Mouse (Mus musculus): ENCODE results near the gene Mkrn2os. TPM values are rescaled to one million over a fixed set of nuclear protein-coding genes. Genes with fewer than 3 reads are reported as not detected.
A peak's percentile ranks its signal among the peaks of the same experiment; 100 is the strongest.

Gene Mkrn2os
- total and polyA plus RNA-seq, 3 experiments, result 0.46 TPM; not detected in 2

DNA sequence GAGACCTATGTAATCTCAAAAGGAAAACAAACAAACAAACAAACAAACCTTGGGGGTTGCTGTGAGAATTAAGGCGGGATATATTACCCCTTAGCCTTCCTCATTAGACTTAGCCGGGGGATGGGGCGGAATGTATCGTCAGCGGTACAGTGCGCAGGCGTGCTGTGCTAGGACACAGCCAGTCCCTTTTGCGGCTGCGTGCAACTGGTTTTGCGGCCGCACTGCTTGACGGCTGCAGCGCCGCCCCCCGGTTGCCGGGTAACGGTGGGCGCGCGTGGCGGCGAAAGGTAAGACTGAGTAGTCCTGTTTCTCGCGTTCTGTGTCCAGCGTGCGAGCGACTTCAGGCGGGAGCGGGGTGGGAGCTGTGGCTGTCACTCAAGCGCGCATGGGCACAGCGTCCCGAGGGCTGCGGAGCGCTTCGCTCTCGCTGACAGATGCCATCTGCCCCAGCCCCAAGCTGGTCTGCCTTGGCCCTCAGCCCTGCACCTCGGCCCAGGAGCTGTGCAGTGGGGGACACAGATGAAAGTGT is 47.9 kb downstream of the Mkrn2os start, which contains the start of gene Tsen2 (continued):
- TF ChIP-seq POLR2AphosphoS5 (IDR thresholded peaks at IDR 0.05; ENCODE audit: borderline replicate concordance, low read depth, low read length) (no peak), GABPA (IDR thresholded peaks at IDR 0.05; ENCODE audit: low read depth, low read length) (no peak), MAFK (IDR thresholded peaks at IDR 0.05; ENCODE audit: borderline replicate concordance, low read depth, low read length) (no peak), BHLHE40 (IDR thresholded peaks at IDR 0.05; ENCODE audit: borderline replicate concordance, low read depth, low read length) (no peak), POLR2A (IDR thresholded peaks at IDR 0.05; ENCODE audit: control insufficient read depth in 1 of 2, insufficient read depth in 1 of 2, low read depth in 1 of 2, low read length in 2 of 2, poor library complexity in 1 of 2) (peak; percentile 81 to 89), NELFE (IDR thresholded peaks at IDR 0.05; ENCODE audit: low read depth, low read length) (peak; percentile 89), CHD1 (IDR thresholded peaks at IDR 0.05; ENCODE audit: low read depth, low read length) (no peak), MYB (IDR thresholded peaks at IDR 0.05; ENCODE audit: low read depth, low read length) (no peak), ZNF384 (IDR thresholded peaks at IDR 0.05; ENCODE audit: low read depth, low read length) (no peak), MAZ (IDR thresholded peaks at IDR 0.05; ENCODE audit: low read depth, low read length) (no peak)

DNA sequence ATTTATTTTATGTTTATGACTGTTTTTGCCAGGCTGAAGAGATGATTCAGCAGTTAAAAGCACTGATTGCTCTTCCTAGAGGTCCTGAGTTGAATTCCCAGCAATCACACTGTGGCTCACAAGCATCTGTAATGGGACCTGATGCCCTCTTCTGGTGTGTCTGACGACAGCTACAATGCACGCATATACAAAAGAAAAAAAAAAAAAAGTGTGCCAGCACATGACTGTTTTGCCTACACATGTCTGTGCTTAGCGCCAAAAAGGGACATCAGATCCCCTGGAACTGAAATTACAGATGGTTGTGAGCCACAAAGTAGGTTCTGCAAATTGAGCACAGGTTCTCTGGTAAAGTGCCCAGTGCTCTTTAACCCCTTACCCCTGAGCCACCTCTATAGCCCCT is 50.0 kb downstream of the Mkrn2os start:
- Histone ChIP-seq H3K4me3 (ENCODE audit: control insufficient read depth in 1 of 2, insufficient read depth in 1 of 2, low read depth in 2 of 2, low read length in 2 of 2) (no peak overlapping the region), H3K79me2 (ENCODE audit: control insufficient read depth, insufficient read depth, low read length, poor library complexity) (peaks cover 10% of the 10 kb centered on the region), H3K27ac (ENCODE audit: control insufficient read depth, low read depth, low read length) (no peak overlapping the region), H3K36me3 (ENCODE audit: control insufficient read depth in 1 of 2, insufficient read depth in 2 of 2, low read length in 2 of 2) (peaks cover 0 to 5% of the 10 kb centered on the region in 2 experiments; a peak in 2 of 4 replicates), H3K9ac (ENCODE audit: control insufficient read depth, low read depth, low read length, poor library complexity, severe bottlenecking) (no peak overlapping the region), H3K4me1 (ENCODE audit: control insufficient read depth in 1 of 2, insufficient read depth in 2 of 2, low read length in 2 of 2) (peaks cover 0 to 12% of the 10 kb centered on the region in 2 experiments; a peak in 2 of 4 replicates), H3K27me3 (ENCODE audit: control insufficient read depth in 1 of 2, insufficient read depth in 2 of 2, low read length in 2 of 2) (peaks cover 2% of the 10 kb centered on the region in 2 experiments; a peak in 2 of 4 replicates), H3K9me3 (replicated peaks; ENCODE audit: insufficient read depth, low read length) (no peaks in the 10 kb centered on the region)
- no peak for TF ChIP-seq USF1 (IDR thresholded peaks at IDR 0.05; ENCODE audit: low read depth, low read length)
- TF ChIP-seq UBTF (IDR thresholded peaks at IDR 0.05; ENCODE audit: borderline replicate concordance, insufficient read depth, low read depth, low read length), result no peak
- no peak for TF ChIP-seq HCFC1 (IDR thresholded peaks at IDR 0.05; ENCODE audit: low read depth, low read length)
- TF ChIP-seq MAFK (IDR thresholded peaks at IDR 0.05; ENCODE audit: borderline replicate concordance, low read depth, low read length), result no peak
- DNase-seq (ENCODE audit: low read depth, low spot score), result no peak

DNA sequence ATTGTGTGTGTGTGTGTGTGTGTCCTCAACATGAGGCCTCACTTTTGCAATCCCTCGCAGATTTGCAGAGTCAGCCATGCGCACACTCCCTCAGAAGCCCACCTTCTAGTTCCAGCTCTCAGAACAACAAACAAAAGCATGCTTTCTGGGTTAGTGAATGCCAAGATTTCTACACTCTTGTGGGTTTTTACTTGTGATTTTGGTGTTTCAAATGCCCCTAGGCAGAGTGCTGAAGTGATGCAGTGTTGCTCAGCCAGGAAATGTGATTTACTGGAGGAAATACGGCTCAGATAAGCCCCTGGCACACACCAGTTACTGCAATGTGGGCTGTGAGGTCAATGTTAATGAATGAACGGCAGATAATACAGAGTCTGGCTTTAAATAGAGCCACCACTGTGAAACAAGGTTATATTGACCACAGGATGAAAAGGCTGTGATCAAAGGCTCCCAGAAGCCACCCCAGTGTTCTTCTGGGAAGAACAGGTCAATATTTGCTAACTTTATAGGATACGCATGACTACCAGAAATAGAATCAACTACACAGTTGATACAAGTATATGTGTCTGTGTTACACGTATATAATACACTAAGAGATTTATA is 50.6 kb downstream of the Mkrn2os start:
- H3K79me2 ChIP-seq (ENCODE audit: control insufficient read depth, insufficient read depth, low read length, poor library complexity), result peaks cover 10% of the 10 kb centered on the region
- no peak overlapping the region for H3K9ac ChIP-seq (ENCODE audit: control insufficient read depth, low read depth, low read length, poor library complexity, severe bottlenecking)
- H3K36me3 ChIP-seq (ENCODE audit: control insufficient read depth in 1 of 2, insufficient read depth in 2 of 2, low read length in 2 of 2), result peaks cover 0 to 5% of the 10 kb centered on the region in 2 experiments; a peak in 2 of 4 replicates
- peaks cover 2% of the 10 kb centered on the region in 2 experiments; a peak in 2 of 4 replicates for H3K27me3 ChIP-seq (ENCODE audit: control insufficient read depth in 1 of 2, insufficient read depth in 2 of 2, low read length in 2 of 2)
- H3K4me1 ChIP-seq (ENCODE audit: control insufficient read depth in 1 of 2, insufficient read depth in 2 of 2, low read length in 2 of 2), result peaks cover 0 to 12% of the 10 kb centered on the region in 2 experiments; a peak in 2 of 4 replicates
- H3K27ac ChIP-seq (ENCODE audit: control insufficient read depth, low read depth, low read length), result no peak overlapping the region
- H3K4me3 ChIP-seq (ENCODE audit: control insufficient read depth in 1 of 2, insufficient read depth in 1 of 2, low read depth in 2 of 2, low read length in 2 of 2), result no peak overlapping the region
- H3K9me3 ChIP-seq (replicated peaks; ENCODE audit: insufficient read depth, low read length), result no peaks in the 10 kb centered on the region
- no peak for DNase-seq (ENCODE audit: low read depth, low spot score)
- TF ChIP-seq TAL1 (IDR thresholded peaks at IDR 0.05; ENCODE audit: low read length) (no peak), NELFE (IDR thresholded peaks at IDR 0.05; ENCODE audit: low read depth, low read length) (no peak), GATA1 (IDR thresholded peaks at IDR 0.05; ENCODE audit: low read depth, low read length) (0 out of 2 replicates have a peak, but pooled peaks have one; percentile 16)

Data from MEL (cell line).